Mouse (Mus musculus): ENCODE data around the gene Gm20388.

Gm20388 gene

DNA sequence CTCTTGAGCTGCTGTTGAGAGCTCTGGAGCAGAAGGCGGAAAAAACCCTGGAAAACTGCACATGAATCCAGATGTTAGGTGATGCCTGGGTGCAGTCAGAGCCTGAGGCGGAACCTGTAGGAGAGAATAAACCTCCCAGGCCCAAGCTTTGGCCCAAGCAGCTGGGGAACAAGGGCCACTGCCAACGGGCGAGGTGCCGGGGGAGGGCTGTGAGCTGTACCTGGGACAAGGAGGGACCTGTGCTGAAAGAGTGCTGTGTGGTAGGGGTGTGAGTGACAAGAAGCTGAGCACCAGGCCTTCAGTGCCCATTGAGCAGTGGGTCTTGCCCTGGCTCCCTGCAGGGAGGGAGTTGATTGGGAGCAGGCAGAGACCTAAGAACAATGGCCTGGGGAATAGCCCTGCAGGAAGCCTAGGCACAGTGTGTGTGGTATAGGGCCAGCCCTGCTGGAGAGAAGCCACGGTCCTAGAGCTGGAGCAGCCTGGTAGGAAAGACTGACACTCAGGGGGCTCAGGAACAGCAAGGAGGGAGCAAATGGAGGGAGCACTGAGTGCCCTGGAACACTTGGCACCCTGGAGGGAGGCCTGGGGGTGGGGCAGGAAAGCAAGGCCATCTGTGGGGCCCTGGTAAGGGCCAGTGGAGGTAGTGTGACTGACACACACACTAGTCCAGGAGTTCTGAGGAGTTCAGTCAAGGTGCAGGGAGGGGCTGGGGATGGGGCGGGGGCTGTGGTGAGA is 2056.2 kb downstream of the Gm20388 start:
- no peak for DNase-seq

DNA sequence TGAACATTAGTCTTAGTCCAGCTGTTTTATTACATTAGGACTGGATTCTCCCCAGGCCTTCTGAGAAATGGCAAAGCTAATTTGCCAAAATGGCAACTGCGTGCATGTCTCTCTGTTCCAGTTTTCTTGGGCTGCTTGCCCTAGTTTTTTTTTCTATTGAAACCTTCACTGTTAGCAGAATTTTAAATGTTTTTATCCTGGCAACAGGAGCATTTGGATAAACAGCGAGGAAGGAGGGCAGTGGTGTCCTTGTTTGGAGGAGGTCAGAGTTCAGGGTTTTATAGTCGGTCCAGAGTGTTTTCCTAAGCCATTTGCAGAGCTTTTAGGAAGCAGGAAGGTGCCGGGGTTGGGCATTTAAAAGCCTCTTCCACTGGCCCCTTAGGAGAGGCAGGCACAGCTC is 2057.3 kb downstream of the Gm20388 start:
- DNase-seq = peak; percentile 25

DNA sequence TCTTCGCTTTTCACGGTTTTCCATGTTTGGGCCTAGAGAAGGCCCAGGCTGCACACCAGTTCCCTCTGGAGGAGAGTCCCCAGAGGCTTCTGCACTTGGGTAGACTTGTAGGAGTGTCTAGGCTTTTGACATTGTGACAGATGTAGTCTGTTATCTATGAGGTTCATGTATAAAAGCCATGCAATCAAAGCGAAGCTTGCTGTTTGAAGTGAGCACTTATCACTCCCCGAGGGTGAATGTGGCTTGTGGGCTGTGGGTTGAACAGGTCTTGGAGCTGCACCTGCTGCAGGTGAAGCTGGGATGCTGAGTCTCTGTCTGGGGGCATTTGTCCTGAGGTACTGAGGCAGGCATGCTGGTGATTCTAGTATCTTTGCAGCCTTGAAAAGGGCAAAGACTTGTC is 2057.9 kb downstream of the Gm20388 start:
- DNase-seq = no peak

DNA sequence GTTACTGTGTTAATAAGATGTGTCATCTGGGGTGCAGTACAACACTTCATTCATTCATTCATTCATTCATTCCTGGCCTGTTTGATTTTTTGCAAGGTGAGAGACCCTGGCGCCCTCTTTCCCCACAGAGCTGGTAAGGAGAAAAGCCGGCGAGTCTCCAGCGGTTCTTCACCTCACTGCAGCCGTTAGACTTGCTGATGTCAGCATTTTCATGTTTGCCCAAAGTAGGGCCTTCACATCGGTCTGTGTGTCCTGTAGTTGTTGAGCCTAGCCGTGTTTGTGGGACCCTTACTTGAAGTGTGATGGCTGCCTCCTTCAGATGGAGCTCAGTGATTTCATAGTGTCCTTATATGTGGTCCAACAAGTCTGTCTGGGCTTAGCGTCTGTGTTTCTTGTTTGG is 2059.6 kb downstream of the Gm20388 start:
- DNase-seq = no peak

DNA sequence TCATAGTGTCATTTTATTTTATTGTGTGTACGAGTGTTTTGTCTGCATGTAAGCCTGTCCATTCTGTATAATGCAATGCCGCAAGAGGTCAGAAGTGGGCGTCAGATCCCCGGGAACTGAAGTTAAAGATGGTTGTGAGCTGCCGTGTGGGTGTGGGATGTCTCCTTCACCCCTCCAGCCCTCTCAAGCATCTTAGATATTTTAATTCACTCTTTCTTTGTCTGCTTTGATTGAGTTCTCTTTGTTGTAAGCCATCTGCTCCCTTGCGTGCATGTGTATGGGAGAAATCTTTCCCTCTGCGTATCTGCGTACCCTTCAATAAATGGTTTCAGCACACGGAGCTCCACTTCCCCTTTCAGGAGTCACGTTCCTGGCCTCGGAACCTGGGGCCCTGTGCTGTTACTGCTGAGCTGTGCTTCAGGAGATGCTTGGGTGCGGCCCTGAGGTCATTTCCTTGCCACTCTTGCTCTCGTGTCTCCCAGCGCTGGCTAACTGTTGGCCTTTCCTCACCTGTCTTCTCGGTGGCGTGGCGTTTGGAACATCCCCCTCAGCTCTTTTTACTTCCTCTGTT is 2060.9 kb downstream of the Gm20388 start:
- DNase-seq = no peak

DNA sequence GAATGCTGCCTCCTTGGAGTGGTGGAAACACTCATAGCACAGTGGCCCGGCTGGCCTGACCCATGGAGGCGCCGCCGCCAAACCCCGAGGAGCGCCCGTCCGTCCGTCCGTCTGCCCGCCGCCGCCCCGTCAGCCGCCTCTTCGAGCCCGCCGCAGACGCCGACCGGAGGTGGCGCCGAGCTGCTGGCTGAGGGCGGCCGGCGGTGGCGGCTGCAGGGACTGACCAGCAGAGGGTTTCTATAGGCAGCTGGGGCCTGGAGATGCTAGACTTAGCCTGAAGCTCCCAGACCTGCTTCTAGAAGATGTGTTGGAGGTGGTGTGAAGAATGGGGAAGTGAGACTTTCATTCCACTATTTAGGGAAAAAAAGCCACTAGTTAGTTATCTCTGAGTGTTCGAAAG is 2063.3 kb downstream of the Gm20388 start:
- DNase-seq = no peak

DNA sequence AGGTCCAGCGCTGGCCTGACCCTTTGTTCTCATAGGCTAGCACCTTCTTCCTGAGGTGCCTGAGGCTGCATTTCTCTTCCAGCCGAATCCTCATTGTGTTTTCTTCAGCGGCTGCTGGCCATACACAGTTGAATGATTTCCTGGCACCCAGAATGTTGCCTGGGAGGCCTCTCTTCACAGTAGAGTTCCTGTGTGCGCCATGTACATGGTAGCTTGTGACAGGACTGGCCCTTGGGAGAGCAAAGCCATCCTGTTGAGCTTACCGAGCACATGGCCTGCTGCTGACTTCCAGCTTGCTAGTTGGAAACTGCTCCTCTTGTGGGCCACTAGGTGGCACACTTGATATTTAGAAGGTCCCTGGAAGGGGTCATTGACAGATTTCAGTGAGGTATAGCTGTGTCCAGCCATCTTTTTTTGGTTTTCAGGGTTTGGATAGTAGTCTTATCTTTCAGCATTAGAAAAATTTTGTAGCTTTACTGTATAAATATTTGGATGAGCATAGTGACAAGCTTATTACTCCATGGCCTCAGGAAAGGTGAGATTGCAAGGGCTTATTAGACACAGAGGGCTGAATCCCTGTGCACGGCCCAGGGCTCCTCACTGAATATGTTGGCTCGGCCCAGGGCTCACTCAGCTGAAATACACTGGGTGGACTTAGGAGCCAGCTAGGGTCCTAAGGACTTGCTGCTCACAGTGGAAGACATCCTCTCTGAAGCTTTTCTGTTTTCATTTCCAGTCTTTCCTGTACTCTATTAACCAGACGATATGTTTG is 2067.4 kb downstream of the Gm20388 start:
- peak; percentile 82 for DNase-seq

DNA sequence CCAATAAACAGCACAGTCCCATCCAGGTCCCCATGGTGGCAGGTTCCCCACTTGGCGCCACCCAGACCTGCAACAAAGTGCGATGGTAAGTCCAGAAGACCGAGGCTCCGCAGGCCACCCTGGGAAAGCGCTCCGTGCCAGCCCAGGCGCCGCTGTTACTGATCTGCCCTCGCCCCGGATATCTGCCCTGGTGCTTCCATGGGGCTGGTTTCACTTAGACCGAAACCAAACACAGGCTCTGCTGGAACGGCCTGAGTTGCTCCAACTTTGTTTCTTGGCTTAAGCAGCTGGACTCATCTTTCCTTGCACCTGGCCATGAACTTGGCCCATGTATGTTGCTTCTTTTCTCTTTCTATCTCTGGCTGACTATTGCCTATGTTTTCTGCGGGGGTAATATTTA is 2068.0 kb downstream of the Gm20388 start:
- DNase-seq = no peak

DNA sequence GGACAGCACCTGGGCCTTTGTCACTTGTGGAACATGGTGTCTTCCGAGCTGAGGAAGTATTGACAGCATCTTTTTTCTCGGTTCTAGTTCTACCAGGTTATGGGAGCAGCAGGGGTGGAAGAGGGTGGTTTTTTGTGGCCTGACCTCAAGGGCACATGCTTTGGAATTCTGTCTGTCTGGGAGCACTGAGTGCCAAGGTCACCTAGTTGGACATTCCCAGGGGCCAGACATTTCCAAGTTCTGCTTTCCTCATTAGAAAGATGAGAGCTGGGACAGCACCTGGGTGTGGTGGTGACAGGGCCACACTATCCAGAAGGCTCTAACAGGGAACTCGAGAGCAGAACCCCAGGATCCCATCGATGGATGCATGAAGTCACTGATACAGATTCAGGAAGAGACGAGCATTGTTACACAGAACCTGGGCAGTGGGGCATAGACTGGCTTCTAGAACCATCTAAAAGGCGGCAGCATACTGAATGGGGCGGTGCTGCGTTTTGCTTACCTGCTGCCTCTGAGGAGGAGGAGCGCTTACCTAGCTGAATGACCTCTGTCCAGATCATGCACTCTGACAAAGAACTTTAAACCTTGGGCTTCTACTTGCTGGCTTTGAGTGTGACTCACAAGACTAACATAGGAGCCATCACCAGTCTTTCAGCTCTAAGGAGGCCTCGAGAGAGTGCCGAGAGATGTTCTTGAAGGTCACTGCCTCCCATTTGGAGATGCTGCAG is 2070.3 kb downstream of the Gm20388 start:
- DNase-seq = no peak

DNA sequence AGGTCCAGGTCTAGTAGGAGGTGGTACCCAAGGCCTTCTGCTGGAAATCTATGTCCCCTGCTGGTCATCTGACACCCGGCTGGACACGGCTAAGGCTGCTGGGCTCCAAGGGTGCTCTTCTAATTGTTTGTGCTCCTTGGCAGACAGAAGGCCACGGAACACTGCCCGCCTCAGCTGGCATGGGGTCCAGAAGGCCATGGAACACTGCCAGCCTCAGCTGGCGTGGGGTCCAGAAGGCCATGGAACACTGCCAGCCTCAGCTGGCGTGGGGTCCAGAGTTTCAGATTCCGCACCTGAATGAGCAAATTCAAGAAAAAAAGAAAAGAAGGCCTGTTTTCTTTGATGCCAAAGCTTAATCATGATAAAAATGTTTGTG is 2070.9 kb downstream of the Gm20388 start:
- no peak for DNase-seq

DNA sequence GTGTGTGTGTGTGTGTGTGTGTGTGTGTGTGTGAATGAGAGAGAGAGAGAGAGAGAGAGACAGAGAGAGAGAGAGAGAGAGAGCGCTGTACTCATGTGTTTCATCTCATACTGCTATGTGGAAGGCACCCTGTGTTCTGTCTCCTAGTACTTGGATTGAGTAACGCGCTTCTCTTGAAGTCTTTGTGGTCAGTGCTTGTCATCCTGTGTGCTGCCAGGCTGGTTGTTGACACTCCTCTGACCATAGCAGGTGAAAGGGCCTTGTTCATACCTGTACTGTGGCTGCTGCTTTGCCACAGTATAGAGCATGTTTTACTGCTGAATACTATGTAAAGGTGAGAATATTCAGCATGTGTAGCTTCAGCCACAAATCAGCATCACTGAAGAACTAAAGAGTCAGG is 2075.0 kb downstream of the Gm20388 start:
- no peak for DNase-seq

DNA sequence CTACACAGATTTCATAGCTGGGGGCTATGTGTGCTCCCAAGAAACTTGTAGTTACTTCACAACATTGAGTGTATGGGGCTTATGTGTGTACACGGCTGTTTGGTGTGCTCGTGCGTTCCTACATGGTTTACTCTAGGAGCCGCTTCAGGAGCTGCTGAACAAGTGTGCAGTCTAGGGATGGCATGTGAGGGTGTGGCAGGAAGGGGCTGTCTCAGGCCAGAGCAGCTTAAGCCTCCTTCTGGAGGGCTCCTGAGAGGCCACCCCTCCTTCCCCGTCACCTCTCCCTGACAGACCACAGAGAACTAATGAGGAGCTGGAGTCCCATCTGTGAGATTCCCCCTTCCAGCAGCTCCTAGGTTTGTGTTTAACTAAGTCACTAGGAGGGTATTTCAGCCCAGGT is 2077.3 kb downstream of the Gm20388 start:
- DNase-seq = no peak

DNA sequence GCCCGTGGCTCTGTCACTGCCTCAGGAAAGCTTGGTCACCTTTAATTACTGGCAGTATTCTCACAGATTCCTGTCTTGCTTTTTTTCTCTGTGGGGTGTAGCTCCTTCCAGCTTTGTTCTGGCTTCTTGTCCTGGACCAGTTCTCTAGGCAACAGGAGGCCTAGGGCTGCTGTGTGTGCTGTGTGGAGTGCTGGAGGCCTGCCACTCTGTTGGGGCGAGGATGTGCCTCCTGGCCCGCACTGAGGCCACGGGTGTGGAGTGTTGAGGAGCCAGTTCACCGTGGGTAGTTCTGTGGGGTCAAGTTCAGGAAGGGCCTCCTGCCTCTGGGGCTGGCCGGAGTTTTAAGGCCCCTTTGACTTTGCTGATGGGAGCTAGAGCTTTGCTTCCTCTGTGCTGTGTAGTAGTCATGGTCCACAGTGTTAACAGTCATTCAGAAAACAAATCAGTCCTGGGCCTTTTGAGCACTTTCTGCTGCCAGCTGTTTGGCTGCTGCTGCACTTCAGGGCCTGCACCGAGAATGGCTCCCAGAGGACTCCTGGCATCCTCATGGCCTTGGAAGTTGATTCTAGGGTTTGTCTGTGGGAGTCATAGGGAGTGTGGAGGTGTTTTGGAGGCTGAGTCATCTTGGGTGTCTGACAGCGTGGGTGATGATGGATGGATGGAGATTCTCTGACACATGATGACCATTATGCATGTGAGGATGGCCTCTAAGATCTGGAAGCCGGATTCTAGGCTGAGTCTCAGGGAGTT is 2080.0 kb downstream of the Gm20388 start:
- DNase-seq = no peak

DNA sequence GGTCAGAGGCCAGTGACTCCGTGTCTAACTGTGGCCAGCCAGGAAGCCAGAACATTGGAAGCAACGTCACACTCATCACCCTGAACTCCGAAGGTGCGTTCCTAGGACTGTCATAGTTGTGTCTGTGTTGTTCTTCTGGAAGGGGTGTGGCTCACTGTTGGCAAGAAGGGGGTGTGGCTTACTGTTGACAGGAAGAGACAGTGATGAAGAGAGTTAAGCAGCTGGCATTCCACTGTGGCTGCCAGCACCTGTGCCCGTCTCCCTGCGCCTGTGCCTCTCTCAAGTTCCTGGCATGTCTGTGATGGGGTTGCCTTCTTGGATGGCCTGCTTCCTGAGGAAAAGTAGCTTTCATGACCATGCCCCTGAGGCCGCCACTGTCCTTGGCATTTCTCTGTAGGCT is 2081.0 kb downstream of the Gm20388 start:
- no peak for DNase-seq

DNA sequence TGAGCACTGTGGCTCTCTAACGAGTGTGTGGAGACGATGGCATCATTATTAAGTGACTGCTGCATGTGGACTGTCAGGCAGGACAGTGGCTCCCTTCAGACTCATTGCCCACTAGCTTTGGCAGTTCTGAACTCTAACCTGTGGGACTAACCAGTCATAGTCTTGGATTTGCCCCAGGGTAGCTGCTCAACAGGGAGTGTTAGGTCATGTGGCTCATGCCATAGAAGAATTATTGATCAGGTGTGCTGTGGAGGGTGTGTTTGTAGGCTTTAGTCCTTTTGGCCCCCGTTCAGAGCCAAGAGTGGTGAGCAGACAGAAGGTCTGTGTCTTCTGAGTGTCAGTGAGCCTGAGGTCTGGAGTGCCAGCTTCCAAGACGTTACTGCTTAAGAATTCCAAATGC is 2082.3 kb downstream of the Gm20388 start:
- no peak for DNase-seq

DNA sequence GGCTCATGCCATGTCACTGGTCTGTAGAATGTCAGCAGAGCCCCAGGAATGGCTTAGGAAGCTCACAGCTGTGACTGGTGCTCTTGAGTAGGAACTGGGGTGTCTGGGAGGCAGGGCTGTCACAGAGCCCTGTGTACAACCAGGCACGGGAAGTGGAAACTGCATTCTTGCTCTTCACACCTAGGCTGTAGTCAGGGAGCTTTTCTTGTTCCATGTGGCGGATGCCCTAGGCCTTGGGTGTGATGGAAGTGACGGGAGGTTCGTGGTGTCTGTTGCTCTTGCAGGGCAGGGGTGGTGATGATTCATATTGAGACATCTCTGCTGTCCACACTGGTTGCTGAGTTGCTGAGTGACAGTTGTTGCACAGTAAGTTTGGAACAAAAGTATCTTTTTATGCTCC is 2084.5 kb downstream of the Gm20388 start:
- DNase-seq = no peak

DNA sequence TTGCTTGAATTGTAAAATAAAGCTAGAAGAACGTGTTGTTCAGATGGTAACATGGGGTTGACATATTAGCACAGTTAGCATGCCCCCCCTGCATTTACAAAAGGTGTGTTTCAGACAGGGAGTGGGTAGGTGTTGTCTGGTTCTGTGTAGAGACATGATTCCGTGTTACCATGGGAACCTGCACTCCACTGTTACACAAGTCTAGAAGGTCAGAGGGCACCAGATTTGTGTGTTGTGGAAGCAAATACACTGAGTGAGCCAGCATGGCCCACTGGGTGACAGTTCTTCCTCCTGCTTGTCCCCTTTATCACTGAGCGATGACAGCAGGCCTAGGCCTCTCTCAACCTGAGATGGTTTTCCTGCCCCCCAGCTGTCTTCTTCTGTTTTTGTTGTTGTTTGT is 2085.3 kb downstream of the Gm20388 start:
- no peak for DNase-seq

DNA sequence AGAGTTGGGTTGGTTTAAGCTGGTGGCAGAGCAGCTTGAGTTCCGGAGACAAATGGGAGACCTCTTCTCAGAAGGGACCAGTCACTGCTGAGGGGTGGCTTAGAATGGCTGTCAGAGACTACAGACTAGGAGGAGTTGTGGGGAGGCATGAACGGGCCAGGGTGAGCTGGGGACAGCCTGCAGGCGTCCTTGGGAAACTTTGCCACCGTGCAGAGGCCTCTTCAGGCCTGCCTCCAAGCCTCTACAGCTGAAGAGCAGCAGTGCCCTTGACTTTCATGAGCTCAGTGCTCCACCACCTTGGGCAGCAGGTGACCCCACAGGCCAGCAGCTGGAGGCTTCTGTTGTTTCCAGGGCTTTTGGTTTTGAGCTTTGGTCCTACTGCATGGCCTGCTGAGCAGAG is 2088.0 kb downstream of the Gm20388 start:
- DNase-seq = no peak

DNA sequence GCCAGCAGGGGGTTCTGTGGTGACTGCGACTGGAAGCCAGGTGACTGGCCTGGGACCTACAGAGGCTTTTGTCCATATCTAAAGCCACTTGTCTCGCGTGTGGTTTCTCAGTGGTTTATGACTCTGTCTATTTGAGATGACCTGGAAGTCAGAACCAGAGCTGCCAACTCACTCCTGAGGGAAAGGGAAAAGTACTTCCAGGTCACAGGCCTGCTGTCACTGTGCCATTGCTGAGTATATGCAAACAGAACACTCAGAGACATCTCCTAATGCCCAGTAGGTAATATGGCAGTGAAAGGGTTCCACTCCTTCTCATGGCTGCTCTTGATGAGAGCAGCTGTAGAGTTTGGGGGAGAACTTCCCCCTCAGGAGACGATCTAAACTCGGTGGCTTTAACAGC is 2088.6 kb downstream of the Gm20388 start:
- no peak for DNase-seq

DNA sequence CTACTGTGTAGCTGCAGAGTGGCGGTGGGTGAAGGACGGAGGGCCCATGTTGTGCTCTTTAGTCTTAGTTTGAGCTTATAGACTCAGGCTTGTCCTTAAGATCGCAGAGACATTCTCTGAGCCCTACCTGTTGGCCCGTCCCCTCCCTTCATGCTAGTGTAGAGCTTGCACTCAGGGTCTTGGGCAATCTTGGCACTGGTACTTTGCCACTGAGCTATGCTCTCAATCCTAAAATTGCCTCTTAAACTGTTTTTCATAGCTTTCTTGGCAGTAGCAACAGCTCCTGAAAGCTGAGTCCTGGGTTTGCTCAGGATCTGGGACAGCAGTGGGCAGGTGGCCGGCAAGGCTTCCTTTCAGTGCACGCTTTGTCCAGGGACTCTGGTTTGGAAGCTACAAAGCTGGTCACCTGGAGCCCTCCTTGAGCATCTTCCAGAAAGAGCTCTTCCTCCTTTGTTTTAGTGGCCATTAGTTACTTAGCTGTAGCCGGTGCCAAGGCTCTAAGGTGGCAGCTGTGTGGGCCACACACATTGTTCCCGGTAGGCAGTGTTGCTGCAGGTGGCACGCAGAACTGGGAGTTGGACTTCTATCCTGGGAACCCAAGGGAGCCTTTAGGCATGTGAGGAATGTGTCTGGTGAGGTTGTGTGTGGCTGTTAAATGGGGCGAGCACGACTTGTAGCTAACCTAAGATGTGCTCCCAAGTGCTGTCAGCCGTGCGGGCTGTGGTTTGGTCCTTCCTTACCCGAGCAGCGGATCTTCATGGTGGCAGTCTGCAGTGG is 2090.9 kb downstream of the Gm20388 start:
- no peak for DNase-seq

DNA sequence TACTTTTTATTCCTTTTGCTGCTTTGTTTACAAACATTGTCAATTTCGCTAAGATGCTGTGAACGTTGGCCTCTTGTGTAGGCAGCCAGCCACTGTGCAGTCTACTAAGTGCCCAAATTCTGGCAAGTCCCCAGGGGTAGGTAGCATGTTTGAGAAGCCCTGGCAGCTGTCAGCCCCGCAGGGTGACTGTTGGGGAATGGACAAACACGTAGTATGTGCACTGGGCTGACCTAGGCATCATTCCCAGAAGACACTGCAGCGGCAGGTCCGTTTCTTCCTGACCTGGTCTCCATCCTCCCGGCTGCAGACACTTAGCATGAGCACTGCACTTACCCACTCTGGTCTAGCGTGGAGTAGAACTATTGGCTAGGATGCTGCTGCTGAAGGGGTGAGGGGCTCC is 2093.0 kb downstream of the Gm20388 start:
- no peak for DNase-seq

DNA sequence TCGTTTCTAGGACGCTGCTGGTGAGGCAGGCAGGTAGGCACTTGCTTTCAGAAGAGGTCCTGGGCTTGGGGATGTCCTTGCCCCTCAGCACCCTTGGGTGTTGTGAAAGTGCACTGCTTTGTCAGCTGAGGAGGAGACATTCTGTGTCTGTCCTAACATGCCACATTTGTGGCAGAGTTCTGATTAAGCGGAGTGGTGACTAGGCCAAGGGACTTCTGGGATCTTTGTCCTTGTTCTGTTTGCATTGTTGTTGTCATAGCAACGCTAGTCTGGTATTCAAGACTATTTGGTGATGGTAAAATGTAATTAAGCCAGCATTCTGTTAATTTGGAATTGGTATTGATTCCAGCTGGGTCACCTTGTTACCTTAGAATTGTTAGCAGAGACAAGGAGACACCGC is 2093.5 kb downstream of the Gm20388 start:
- peak; percentile 11 for DNase-seq
